Mouse (Mus musculus): ENCODE data around the gene Phgr1. TPM values are rescaled to one million over a fixed set of nuclear protein-coding genes. Genes with fewer than 3 reads are reported as not detected.

Phgr1 gene
- total and polyA plus RNA-seq, 3 experiments, result not detected

DNA sequence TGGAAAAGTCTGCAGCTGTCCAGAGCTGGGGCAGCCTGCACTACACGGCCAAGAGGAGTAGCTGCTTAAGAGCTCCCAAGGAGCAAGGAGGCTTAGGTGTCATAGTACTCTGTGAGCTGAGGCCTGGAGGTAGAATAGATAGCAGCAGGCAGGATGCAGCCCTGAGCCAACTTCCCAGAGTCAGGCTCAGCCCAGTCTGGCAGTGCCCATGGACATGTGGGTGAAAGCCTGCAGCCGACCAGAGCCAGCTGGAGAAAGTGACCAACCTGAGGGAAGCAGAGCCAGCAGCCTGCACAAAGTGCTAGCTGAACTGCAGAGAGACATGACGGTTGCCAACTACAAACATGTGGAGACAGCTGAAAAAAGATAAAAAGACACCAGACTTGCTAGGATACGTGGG lies 34.3 kb downstream of the Phgr1 start:
- no peaks in the 10 kb centered on the region for H3K36me3 ChIP-seq (ENCODE audit: control insufficient read depth, insufficient read depth, low read length)
- peaks cover 2% of the 10 kb centered on the region; the same call in 1 of the 2 replicates for H3K4me1 ChIP-seq (ENCODE audit: control insufficient read depth, insufficient read depth, low read length)
- H3K4me3 ChIP-seq, result no peak overlapping the region
- peak; percentile 46 to 74 for DNase-seq
- H3K27ac ChIP-seq, result no peak overlapping the region
- TF ChIP-seq EP300 (IDR thresholded peaks at IDR 0.05; ENCODE audit: insufficient read depth, low read depth, low read length) (no peak), POLR2A (IDR thresholded peaks at IDR 0.05; ENCODE audit: insufficient read depth, low read depth, low read length) (no peak), CTCF (IDR thresholded peaks at IDR 0.05) (no peak)
- no peaks in the 10 kb centered on the region for H3K27me3 ChIP-seq (ENCODE audit: control insufficient read depth, insufficient read depth, low read length)
- H3K79me2 ChIP-seq (replicated peaks; ENCODE audit: control insufficient read depth, insufficient read depth, low read length), result no peaks in the 10 kb centered on the region
- WGBS, result 39% methylated on average over 4 of the region's 4 CpGs
- intact Hi-C loops (cut with DNase I), result no loop called here
- no peak overlapping the region for H3K9ac ChIP-seq (ENCODE audit: low read depth, low read length)

DNA sequence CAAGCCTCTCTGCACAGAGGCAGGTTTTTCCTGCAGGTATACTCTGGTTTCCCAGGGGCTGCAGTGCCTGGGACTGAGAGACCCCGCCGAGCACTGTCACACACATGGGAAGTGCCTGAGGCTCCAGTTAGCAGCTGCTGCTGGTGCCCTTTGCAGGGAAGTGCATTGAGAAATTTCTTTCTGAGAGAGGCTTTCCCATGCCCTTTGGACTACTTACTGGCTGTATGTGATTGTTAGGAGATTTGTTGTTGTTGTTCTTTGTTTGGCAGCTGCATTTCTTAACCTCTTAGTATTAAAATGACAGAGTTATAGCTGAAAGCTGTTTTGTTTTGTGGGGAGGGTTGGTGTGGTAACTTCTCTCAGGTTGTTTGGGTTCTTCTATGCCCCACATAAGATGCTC lies 38.3 kb downstream of the Phgr1 start:
- Histone ChIP-seq H3K4me3 (no peak overlapping the region), H3K9ac (ENCODE audit: low read depth, low read length) (no peak overlapping the region), H3K36me3 (ENCODE audit: control insufficient read depth, insufficient read depth, low read length) (no peaks in the 10 kb centered on the region), H3K79me2 (replicated peaks; ENCODE audit: control insufficient read depth, insufficient read depth, low read length) (no peaks in the 10 kb centered on the region), H3K4me1 (ENCODE audit: control insufficient read depth, insufficient read depth, low read length) (peaks cover 2% of the 10 kb centered on the region), H3K27me3 (ENCODE audit: control insufficient read depth, insufficient read depth, low read length) (no peaks in the 10 kb centered on the region), H3K27ac (no peak overlapping the region)
- WGBS, result 53% methylated on average over 2 of the region's 2 CpGs
- TF ChIP-seq EP300 (IDR thresholded peaks at IDR 0.05; ENCODE audit: insufficient read depth, low read depth, low read length), result no peak
- TF ChIP-seq CTCF (IDR thresholded peaks at IDR 0.05), result no peak
- TF ChIP-seq POLR2A (IDR thresholded peaks at IDR 0.05; ENCODE audit: insufficient read depth, low read depth, low read length), result no peak
- no peak for DNase-seq
- intact Hi-C loops (cut with DNase I), result loop anchor here (5.0 to 10.0 kb wide), 3 partner anchors 51 to 164 kb away; partner anchors contain the start of gene Ivd

DNA sequence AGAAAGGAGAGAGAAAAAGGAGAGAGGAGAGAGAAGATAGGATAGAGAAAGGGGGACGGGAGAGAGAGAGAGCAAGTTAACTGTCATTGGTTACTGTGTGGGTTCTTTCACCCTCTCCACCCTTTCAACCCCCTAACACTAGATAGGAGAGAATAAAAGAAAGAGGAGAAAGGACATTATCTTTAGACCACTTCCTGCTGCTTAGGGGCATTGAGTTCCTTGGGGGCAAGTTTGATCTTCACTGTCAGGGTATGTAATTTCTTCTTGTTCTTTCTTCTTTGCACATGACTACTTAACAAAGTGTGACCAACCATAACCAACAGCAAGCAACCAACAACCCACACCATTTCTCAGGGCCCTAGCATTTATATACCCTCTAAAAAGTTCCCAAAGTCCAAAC lies 40.2 kb downstream of the Phgr1 start:
- DNase-seq, result no peak
- 73% methylated on average over 1 of the region's 1 CpGs for WGBS
- Histone ChIP-seq H3K36me3 (ENCODE audit: control insufficient read depth, insufficient read depth, low read length) (no peaks in the 10 kb centered on the region), H3K27ac (no peak overlapping the region), H3K9ac (ENCODE audit: low read depth, low read length) (no peak overlapping the region), H3K4me3 (no peak overlapping the region), H3K4me1 (ENCODE audit: control insufficient read depth, insufficient read depth, low read length) (peaks cover 2% of the 10 kb centered on the region), H3K79me2 (replicated peaks; ENCODE audit: control insufficient read depth, insufficient read depth, low read length) (no peaks in the 10 kb centered on the region), H3K27me3 (ENCODE audit: control insufficient read depth, insufficient read depth, low read length) (no peaks in the 10 kb centered on the region)
- no peak for TF ChIP-seq POLR2A (IDR thresholded peaks at IDR 0.05; ENCODE audit: insufficient read depth, low read depth, low read length)
- TF ChIP-seq CTCF (IDR thresholded peaks at IDR 0.05), result no peak
- TF ChIP-seq EP300 (IDR thresholded peaks at IDR 0.05; ENCODE audit: insufficient read depth, low read depth, low read length), result no peak
- intact Hi-C loops (cut with DNase I), result loop anchor here (5.0 to 10.0 kb wide), 3 partner anchors 50 to 162 kb away; partner anchors contain the start of gene Ivd

DNA sequence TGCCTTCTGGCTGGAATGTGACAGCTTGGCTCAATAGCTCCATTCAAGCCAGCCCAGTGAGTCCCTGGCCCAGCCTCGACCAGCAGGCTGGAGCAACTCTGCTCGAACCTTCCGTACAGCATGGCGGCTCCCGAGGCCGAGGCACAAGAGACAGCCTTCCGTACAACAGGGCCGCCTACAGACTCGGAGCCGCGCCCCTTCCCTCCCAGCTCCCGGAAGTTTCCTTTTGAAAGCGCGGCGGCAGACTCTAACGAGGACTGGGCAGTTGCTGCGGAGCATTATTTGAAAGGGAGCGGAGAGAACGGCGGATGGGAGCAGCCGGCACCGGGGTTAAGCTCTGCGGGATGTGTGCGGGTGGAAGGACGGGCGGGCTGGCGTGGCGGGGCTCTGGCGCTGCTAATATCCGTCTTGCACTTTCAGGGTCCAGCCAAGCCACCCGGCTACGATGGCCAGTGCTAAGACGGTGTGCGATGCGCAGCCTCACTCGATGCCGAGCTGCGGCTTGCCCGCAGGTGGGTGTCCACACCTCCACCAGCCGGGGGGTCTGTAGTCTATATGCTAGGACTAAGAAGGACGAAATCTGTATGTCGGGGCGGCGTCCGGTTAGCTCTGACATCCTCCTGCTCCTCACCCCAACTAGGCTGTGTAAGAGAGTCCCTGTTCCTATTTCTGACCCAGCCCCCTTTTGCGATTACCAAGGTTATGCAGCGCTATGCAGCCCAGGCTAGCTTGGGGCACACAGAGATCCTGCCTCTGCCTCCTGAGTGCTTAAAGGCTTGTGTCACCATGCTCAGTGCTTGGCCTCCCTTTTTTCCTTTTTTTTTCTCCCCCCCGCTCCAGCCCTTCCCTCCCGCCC lies 41.6 kb downstream of the Phgr1 start, which contains the start of gene Knstrn:
TSS of gene Knstrn (plus strand) at position 23 of the 856 bp plus-strand sequence.
- peaks cover 2% of the 10 kb centered on the region for H3K4me1 ChIP-seq (ENCODE audit: control insufficient read depth, insufficient read depth, low read length)
- DNase-seq, result peak; percentile 91
- WGBS, result under 1% methylated on average over 49 of the region's 49 CpGs
- TF ChIP-seq EP300 (IDR thresholded peaks at IDR 0.05; ENCODE audit: insufficient read depth, low read depth, low read length) (no peak), CTCF (IDR thresholded peaks at IDR 0.05) (no peak), POLR2A (IDR thresholded peaks at IDR 0.05; ENCODE audit: insufficient read depth, low read depth, low read length) (no peak)
- H3K27ac ChIP-seq, result no peak within 1 kb of the TSS; the same call in 1 of the 2 replicates
- H3K79me2 ChIP-seq (replicated peaks; ENCODE audit: control insufficient read depth, insufficient read depth, low read length), result no peaks in the 10 kb centered on the region
- intact Hi-C loops (cut with DNase I), result loop anchor here (5.0 to 10.0 kb wide), 3 partner anchors 48 to 161 kb away; partner anchors contain the start of gene Ivd
- H3K36me3 ChIP-seq (ENCODE audit: control insufficient read depth, insufficient read depth, low read length), result no peaks in the 10 kb centered on the region
- no peaks in the 10 kb centered on the region for H3K27me3 ChIP-seq (ENCODE audit: control insufficient read depth, insufficient read depth, low read length)
- peak within 1 kb of the TSS; percentile 58 for H3K9ac ChIP-seq (ENCODE audit: low read depth, low read length)
- H3K4me3 ChIP-seq, result peak within 1 kb of the TSS; percentile 67

DNA sequence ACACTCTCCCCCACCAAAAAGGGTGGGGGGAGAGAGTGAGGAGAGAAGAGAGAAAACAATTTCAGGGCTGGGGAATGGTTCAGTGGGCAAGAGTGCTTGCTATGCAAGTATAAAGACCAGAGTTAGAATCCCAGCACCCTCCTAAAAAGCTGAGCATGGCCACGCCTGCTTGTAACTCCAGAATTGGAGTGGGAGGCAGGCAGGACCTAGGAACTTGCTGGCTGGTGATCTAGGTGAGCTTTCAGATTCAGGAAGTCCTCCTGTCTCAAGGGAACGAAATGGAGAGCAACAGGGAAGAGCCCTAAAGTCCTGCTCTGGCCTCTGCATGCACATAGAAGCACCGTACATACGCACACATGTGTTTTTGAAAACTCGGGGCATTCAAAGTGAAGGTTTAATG lies 50.2 kb downstream of the Phgr1 start:
- 86% methylated on average over 5 of the region's 5 CpGs for WGBS
- no peak for TF ChIP-seq EP300 (IDR thresholded peaks at IDR 0.05; ENCODE audit: insufficient read depth, low read depth, low read length)
- TF ChIP-seq CTCF (IDR thresholded peaks at IDR 0.05), result no peak
- no peak for TF ChIP-seq POLR2A (IDR thresholded peaks at IDR 0.05; ENCODE audit: insufficient read depth, low read depth, low read length)
- intact Hi-C loops (cut with DNase I), result no loop called here

DNA sequence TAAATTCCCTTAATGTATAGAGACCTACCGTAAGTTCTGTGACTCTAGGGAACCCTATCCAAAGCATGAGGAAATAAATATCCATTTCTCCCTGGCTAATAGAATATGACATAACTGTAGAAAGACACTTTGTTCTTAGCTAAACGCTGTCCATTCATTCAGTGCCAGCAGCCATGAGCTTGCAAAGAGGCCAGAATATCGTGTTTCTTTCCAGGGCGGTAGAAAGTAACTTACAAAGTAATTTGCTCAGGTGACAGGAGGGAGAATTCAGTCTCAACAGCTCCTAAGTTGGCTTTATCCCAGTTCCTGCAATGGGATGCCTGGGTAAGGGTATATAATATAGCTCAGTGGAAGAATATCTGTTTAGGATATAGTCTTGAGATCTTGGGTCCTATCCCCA lies 51.8 kb downstream of the Phgr1 start:
- intact Hi-C loops (cut with DNase I), result no loop called here
- H3K27ac ChIP-seq, result no peak overlapping the region
- no peaks in the 10 kb centered on the region for H3K27me3 ChIP-seq (ENCODE audit: control insufficient read depth, insufficient read depth, low read length)
- no peaks in the 10 kb centered on the region for H3K79me2 ChIP-seq (replicated peaks; ENCODE audit: control insufficient read depth, insufficient read depth, low read length)
- no peaks in the 10 kb centered on the region for H3K36me3 ChIP-seq (ENCODE audit: control insufficient read depth, insufficient read depth, low read length)
- 94% methylated on average over 4 of the region's 4 CpGs for WGBS
- no peak for DNase-seq
- H3K9ac ChIP-seq (ENCODE audit: low read depth, low read length), result no peak overlapping the region
- TF ChIP-seq POLR2A (IDR thresholded peaks at IDR 0.05; ENCODE audit: insufficient read depth, low read depth, low read length) (no peak), EP300 (IDR thresholded peaks at IDR 0.05; ENCODE audit: insufficient read depth, low read depth, low read length) (no peak), CTCF (IDR thresholded peaks at IDR 0.05) (no peak)
- no peak overlapping the region for H3K4me3 ChIP-seq
- no peaks in the 10 kb centered on the region for H3K4me1 ChIP-seq (ENCODE audit: control insufficient read depth, insufficient read depth, low read length)

More for the DNA sequence above, 50.2 kb downstream of the Phgr1 start:
- H3K79me2 ChIP-seq (replicated peaks; ENCODE audit: control insufficient read depth, insufficient read depth, low read length), result no peaks in the 10 kb centered on the region
- H3K27ac ChIP-seq, result no peak overlapping the region
- H3K4me1 ChIP-seq (ENCODE audit: control insufficient read depth, insufficient read depth, low read length), result no peaks in the 10 kb centered on the region
- no peaks in the 10 kb centered on the region for H3K27me3 ChIP-seq (ENCODE audit: control insufficient read depth, insufficient read depth, low read length)
- H3K4me3 ChIP-seq, result no peak overlapping the region
- H3K9ac ChIP-seq (ENCODE audit: low read depth, low read length), result no peak overlapping the region
- H3K36me3 ChIP-seq (ENCODE audit: control insufficient read depth, insufficient read depth, low read length), result no peaks in the 10 kb centered on the region
- DNase-seq, result no peak

Other genes with a start within 250 kb of the Phgr1 start
- gene Bmf, start 223.1 kb upstream of the Phgr1 start, total RNA-seq (2021), result 1 to 10 TPM; 5.5 to 7.0 TPM
- 2.9 and 5.7 TPM in 2 replicates for gene Bmf, start 223.1 kb upstream of the Phgr1 start, polyA plus RNA-seq (2012; rRNA removed)
- gene Bub1b, start 174.6 kb upstream of the Phgr1 start, total RNA-seq (2021), result 1 to 10 TPM in 1 of 2 experiments, under 1 TPM in 1; 0.65 to 1.8 TPM
- gene Bub1b, start 174.6 kb upstream of the Phgr1 start, polyA plus RNA-seq (2012; rRNA removed), result 0.25 and 1.1 TPM in 2 replicates
- 1 to 10 TPM; 6.1 to 8.1 TPM for gene Pak6, start 109.5 kb upstream of the Phgr1 start, total RNA-seq (2021)
- 11.1 and 12.7 TPM in 2 replicates for gene Pak6, start 109.5 kb upstream of the Phgr1 start, polyA plus RNA-seq (2012; rRNA removed)
- 1 to 10 TPM; 1.3 to 2.5 TPM for gene Ankrd63, start 68.8 kb upstream of the Phgr1 start, total RNA-seq (2021)
- gene Ankrd63, start 68.8 kb upstream of the Phgr1 start, polyA plus RNA-seq (2012; rRNA removed), result 1.1 and 3.5 TPM in 2 replicates
- 1 to 10 TPM; 2.5 to 2.6 TPM for gene Plcb2, start 44.3 kb upstream of the Phgr1 start, total RNA-seq (2021)
- gene Plcb2, start 44.3 kb upstream of the Phgr1 start, polyA plus RNA-seq (2012; rRNA removed), result 2.4 and 2.7 TPM in 2 replicates
- 10 to 100 TPM; 31.8 to 34.9 TPM for gene Inafm2, start 27.0 kb upstream of the Phgr1 start, total RNA-seq (2021)
- 8.8 and 16.3 TPM in 2 replicates for gene Inafm2, start 27.0 kb upstream of the Phgr1 start, polyA plus RNA-seq (2012; rRNA removed)
- 10 to 100 TPM; 24.3 to 26.4 TPM for gene Ccdc9b, start 10.1 kb upstream of the Phgr1 start, total RNA-seq (2021)
- gene Ccdc9b, start 10.1 kb upstream of the Phgr1 start, polyA plus RNA-seq (2012; rRNA removed), result 15.1 and 21.7 TPM in 2 replicates
- gene Disp2, start 7.0 kb downstream of the Phgr1 start, total RNA-seq (2021), result under 1 TPM in 1 of 2 experiments, not detected in 1; 0.11 TPM
- gene Disp2, start 7.0 kb downstream of the Phgr1 start, polyA plus RNA-seq (2012; rRNA removed), result 0.39 and 0.53 TPM in 2 replicates
- under 1 TPM; 0.64 to 0.68 TPM for gene Knstrn, start 41.2 kb downstream of the Phgr1 start, total RNA-seq (2021)
- 0.23 and 0.59 TPM in 2 replicates for gene Knstrn, start 41.2 kb downstream of the Phgr1 start, polyA plus RNA-seq (2012; rRNA removed)
- gene Ivd, start 89.2 kb downstream of the Phgr1 start, total RNA-seq (2021), result 100 to 1,000 TPM; 356 to 463 TPM
- 215 and 327 TPM in 2 replicates for gene Ivd, start 89.2 kb downstream of the Phgr1 start, polyA plus RNA-seq (2012; rRNA removed)
- gene Bahd1, start 127.6 kb downstream of the Phgr1 start, total RNA-seq (2021), result 10 to 100 TPM; 14.8 to 20.1 TPM
- 9.5 and 9.9 TPM in 2 replicates for gene Bahd1, start 127.6 kb downstream of the Phgr1 start, polyA plus RNA-seq (2012; rRNA removed)
- gene Chst14, start 153.7 kb downstream of the Phgr1 start, total RNA-seq (2021), result 1 to 10 TPM; 7.8 to 8.2 TPM
- gene Chst14, start 153.7 kb downstream of the Phgr1 start, polyA plus RNA-seq (2012; rRNA removed), result 9.5 and 10.4 TPM in 2 replicates

Data from heart, adult 2 months (tissue).